Mouse (Mus musculus) G1E (cell line): ENCODE results near the gene Dedd2. TPM values are rescaled to one million over a fixed set of nuclear protein-coding genes. Genes with fewer than 3 reads are reported as not detected.
"Not testable (repeated sequence)": the region's sequence is repeated elsewhere in the genome, so short reads cannot be mapped to it uniquely, and the experiment has no call there.

ENCODE experiments used
- ATAC-seq: 2 replicates; pipeline ENCODE4 v1.8.0; 2016; ENCODE audit warnings: mild to moderate bottlenecking; ENCODE audit not compliant: insufficient number of reproducible peaks, poor library complexity, low FRiP score, severe bottlenecking; ENCODE audit errors: extremely low read depth
- DNase-seq: peaks from one replicate; pipeline ENCODE4 v3.0.0; 2012; ENCODE audit warnings: low spot score
- H3K27me3 ChIP-seq: 2 replicates; pipeline ENCODE4 v1.6.1; 2012; ENCODE audit warnings: mild to moderate bottlenecking, low read length, inconsistent platforms; ENCODE audit not compliant: insufficient read depth
- H3K36me3 ChIP-seq: replicated peaks from 2 replicates; pipeline ENCODE3; 2012; ENCODE audit warnings: mild to moderate bottlenecking, inconsistent platforms
- H3K4me1 ChIP-seq: 2 replicates; pipeline ENCODE4 v1.6.1; 2012; ENCODE audit warnings: low read depth, low read length, inconsistent platforms, mixed read lengths; ENCODE audit not compliant: insufficient read depth
- H3K4me3 ChIP-seq: 2 replicates; pipeline ENCODE4 v1.5.1; 2012; ENCODE audit warnings: low read depth, mild to moderate bottlenecking, inconsistent platforms, low read length, moderate library complexity, mixed read lengths
- H3K9me3 ChIP-seq: replicated peaks from 2 replicates; pipeline ENCODE4 v1.6.1; 2012; ENCODE audit warnings: inconsistent platforms
- CTCF ChIP-seq: IDR thresholded peaks from 2 replicates; pipeline ENCODE4 v1.5.1; 2012; ENCODE audit warnings: low read depth, low read length, inconsistent platforms, mixed read lengths
- GATA1 ChIP-seq: IDR thresholded peaks from 2 replicates; pipeline ENCODE4 v1.6.1; 2012; ENCODE audit warnings: borderline replicate concordance, low read length, inconsistent platforms, mixed read lengths
- GATA2 ChIP-seq: IDR thresholded peaks from 2 replicates; pipeline ENCODE4 v1.6.1; 2012; ENCODE audit warnings: low read depth, low read length, inconsistent platforms, borderline replicate concordance
- POLR2AphosphoS5 ChIP-seq: IDR thresholded peaks from 2 replicates; pipeline ENCODE4 v1.6.1; 2012; ENCODE audit warnings: low read depth, low read length, inconsistent platforms; ENCODE audit not compliant: insufficient replicate concordance
- TAL1 ChIP-seq: conservative IDR thresholded peaks from 2 replicates; pipeline ENCODE4 v1.6.1; 2012; ENCODE audit warnings: low read depth, low read length, inconsistent platforms, mixed read lengths
- polyA plus RNA-seq: library from polyadenylated mRNA; stranded (reverse); fragments of >175 nt; gene quantifications from 2 replicates; pipeline ENCODE4 v1.2.3, GENCODE M21; 2012
- total RNA-seq, 2 experiments: library from RNA; stranded (forward) in 1 of 2; stranded (reverse) in 1 of 2; fragments of 200-1000 nt in 1 of 2; fragments of >200 nt in 1 of 2; fragmentation: Nextera tagmentation in 1 of 2; gene quantifications; 2 replicates each; pipeline ENCODE4 v1.2.3; 2014 to 2017

Dedd2 gene
- total and polyA plus RNA-seq, 3 experiments = 9.7 to 43.7 (median 13.1) TPM

DNA sequence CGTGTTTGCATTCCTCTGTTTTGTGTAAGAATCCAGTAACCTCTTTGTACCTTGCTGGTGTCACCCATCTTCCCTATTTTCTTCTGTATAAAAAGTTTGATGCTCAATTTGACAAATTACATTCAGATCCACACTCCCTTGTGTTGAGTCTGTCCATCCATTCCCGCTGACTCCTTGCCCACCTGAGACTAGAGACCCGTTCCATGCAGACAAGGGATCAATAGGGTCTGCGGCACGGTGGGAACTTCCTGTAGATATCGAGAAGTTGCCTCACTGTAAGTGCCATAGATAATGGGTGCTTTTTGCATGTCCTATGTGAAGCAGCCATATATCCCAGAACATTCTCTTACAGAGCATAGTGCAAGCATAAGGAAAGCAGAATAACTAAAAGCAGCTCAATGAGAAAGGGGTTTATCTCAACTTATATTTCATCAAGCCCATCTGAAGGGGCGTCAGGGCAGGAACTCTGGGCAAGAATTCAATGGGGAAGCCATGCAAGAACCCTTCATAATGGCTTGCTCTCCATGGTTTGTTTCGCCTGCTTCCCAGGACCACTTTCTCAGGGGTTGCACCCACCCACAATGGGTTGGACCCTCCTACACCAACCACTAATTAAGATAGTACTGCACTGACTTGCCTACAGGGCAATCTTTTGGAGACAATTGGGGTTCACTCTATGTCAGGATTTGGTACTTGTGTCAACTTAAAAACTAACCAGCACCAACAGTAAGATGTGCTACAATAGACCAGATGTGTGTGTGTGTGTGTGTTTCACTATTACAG is 46.0 kb upstream of the Dedd2 start:
- Histone ChIP-seq H3K9me3 (no peaks in the 10 kb centered on the region), H3K27me3 (no peaks in the 10 kb centered on the region), H3K36me3 (peaks cover 18% of the 10 kb centered on the region), H3K4me1 (peaks cover 47% of the 10 kb centered on the region), H3K4me3 (peak overlapping the region; percentile 85; the same call in 1 of the 2 replicates)
- DNase-seq = no peak
- no peak for ATAC-seq
- no peak for TF ChIP-seq GATA2
- no peak for TF ChIP-seq POLR2AphosphoS5

DNA sequence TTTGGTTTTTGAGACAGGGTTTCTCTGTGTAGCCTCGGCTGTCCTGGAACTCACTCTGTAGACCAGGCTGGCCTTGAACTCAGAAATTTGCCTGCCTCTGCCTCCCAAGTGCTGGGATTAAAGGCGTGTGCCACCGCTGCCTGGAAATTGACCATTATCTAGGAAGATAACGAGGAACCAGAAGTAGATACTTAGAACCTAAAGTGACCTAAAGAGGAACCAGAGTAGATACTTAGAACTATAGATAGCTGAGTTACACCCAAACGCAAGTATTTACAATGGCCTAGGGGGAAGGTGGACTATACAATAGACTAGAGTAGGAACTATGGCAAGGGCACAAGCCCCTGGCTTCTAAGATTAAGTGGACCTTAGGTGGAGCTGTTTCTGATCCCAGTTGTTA is 45.3 kb upstream of the Dedd2 start:
- H3K9me3 ChIP-seq, ATAC-seq, H3K4me3 ChIP-seq, DNase-seq, H3K27me3 ChIP-seq: not testable (repeated sequence)
- H3K4me1 ChIP-seq = peaks cover 41% of the 10 kb centered on the region
- H3K36me3 ChIP-seq = peaks cover 12% of the 10 kb centered on the region

DNA sequence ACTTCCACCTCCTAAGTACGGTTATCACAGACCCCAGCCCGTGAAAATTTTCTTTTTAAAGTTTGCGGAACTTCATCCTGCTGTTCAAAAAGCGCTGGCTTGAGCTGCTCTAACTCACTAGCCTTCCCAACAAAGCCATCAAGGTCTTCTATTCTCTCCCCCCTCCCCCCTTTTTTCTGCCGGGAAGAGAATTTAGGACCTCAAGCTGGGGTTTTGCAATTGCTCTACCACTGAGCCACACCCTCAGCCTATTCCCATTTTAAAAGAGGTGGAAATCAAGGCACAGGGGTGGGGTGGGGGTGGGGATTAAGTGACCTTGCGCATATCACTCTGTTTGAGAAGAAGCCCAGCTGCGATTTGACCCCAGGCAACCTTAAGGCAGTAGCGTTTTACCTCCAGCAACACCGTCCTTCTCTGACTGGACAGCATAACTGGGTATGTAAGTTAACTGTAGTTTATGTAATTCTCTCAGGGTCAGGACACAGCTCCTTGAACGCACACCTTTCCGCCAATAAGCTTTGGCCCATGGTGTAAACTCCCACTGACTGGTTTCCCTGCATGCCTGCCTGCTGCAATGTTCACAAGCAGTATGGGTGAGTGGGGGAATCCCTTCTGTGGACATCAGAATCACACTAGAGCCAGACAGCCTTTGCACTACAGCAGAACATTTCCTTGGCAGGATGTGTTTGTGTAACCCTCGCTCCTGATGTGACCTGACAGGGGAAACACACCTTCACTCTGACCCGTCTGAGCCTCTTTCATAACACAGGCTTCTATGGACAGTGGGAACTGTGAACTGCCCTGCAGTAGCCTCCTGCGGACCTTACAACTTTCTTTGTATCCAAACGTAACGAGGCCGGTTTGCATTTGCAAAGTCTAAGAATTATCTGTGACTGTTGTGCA is 43.8 kb upstream of the Dedd2 start:
- Histone ChIP-seq H3K9me3 (no peaks in the 10 kb centered on the region), H3K36me3 (no peaks in the 10 kb centered on the region), H3K4me1 (peaks cover 26% of the 10 kb centered on the region), H3K27me3 (no peaks in the 10 kb centered on the region), H3K4me3 (no peak overlapping the region)
- TF ChIP-seq TAL1 (no peak), GATA2 (no peak), POLR2AphosphoS5 (no peak)
- DNase-seq (no peak), ATAC-seq (no peak)

DNA sequence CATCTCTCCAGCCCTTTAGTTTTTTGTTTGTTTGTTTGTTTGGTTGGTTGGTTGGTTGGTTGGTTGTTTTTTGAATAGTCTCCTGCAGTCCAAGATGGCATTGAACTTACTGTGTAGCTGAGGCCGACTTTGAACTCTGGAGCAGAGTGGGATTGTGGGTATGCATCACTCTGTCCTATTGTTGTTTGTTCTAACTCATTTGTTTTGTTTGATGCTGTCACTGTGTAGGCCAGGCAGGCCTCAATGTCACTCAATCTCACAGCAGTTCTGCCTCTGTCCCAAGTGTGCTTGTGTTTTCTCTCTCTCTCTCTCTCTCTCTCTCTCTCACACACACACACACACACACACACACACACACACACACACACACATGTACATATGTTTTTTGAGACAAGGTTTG is 41.5 kb upstream of the Dedd2 start:
- ATAC-seq (no peak), DNase-seq (no peak)
- Histone ChIP-seq H3K36me3 (no peaks in the 10 kb centered on the region), H3K27me3 (peaks cover 6% of the 10 kb centered on the region), H3K4me3 (no peak overlapping the region), H3K9me3 (no peaks in the 10 kb centered on the region), H3K4me1 (peaks cover 14% of the 10 kb centered on the region)
- TF ChIP-seq TAL1 = no peak
- TF ChIP-seq GATA2 = no peak
- no peak for TF ChIP-seq CTCF
- no peak for TF ChIP-seq POLR2AphosphoS5
- no peak for TF ChIP-seq GATA1

DNA sequence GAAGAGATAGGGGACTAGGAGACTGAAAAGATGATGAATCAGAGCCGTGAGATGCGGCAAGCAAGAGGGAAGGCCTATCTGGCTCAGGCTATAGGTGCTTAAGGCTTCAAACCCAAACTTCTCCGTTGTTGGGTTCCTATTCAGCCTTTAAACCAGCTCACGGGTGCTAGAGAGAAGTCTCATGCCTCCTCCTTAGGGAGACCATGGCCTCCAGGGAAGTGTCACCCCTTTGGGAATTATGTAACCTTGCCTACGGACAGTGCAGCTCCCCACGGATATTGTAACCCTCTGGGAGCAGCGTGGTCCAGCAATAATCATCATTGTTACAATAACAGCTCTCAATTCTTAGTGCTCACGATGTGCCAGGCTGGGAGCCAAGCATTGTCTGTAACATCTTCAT is 31.4 kb upstream of the Dedd2 start:
- Histone ChIP-seq H3K4me3 (no peak overlapping the region), H3K4me1 (peaks cover 36% of the 10 kb centered on the region), H3K9me3 (no peaks in the 10 kb centered on the region), H3K27me3 (peaks cover 14% of the 10 kb centered on the region), H3K36me3 (peaks cover 13% of the 10 kb centered on the region)
- no peak for DNase-seq
- no peak for ATAC-seq
- TF ChIP-seq GATA1 (no peak), GATA2 (no peak), CTCF (no peak), TAL1 (no peak)

DNA sequence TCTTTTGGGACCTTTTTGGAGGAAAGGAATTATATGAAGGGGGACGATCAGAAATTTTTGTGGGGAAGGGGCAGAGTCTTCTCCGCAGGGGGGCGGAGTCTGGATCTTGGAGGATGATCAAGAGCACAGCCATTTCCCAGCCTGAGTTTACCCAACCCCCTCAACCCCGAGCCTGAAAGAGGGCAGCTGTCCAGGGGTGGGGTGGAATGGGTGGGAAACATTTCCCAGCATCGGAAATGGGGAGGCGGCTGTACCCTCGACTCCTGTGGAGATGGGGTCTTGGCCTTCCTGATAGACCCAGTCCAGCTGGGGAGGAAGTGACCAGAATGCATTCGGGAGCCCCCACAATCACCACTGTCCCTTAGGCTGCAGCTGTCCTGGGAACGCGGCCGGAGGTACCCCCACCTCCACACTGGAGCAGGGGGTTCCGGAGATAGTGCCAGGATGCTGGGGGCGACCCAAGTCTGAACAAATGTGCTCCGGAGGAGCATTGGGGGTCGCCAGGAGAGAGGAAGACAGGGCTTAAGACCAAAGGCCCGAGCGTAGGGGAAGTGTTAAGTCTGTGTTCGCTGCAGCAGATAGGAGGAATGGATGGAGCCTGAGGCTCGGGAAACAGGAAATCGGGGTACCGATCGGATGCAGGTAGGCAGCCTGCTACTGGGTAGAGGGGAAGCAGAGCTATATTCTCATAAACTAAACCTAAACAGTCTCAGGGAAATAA is 30.8 kb upstream of the Dedd2 start:
- Histone ChIP-seq H3K36me3 (peaks cover 19% of the 10 kb centered on the region), H3K4me1 (peaks cover 42% of the 10 kb centered on the region), H3K27me3 (peaks cover 12% of the 10 kb centered on the region), H3K4me3 (peak overlapping the region; percentile 94; the same call in 1 of the 2 replicates), H3K9me3 (no peaks in the 10 kb centered on the region)
- ATAC-seq (no peak), DNase-seq (no peak)
- TF ChIP-seq CTCF (no peak), GATA1 (no peak), TAL1 (no peak), GATA2 (no peak), POLR2AphosphoS5 (no peak)
